Mouse (Mus musculus): ENCODE data around the gene Map1b.
A peak's percentile ranks its signal among the peaks of the same experiment; 100 is the strongest.

The Map1b gene

GRCm38 (mm10) chr13:99485861-99486260 lies 30.5 kb downstream of the Map1b start:
- DNase-seq: no peak

GRCm38 (mm10) chr13:99485331-99485733 lies 31.0 kb downstream of the Map1b start:
- DNase-seq: no peak

GRCm38 (mm10) chr13:99484905-99485304 lies 31.4 kb downstream of the Map1b start:
- DNase-seq: no peak

- no peak for DNase-seq
These were observed 32.9 kb downstream of the Map1b start for GRCm38 (mm10) chr13:99483433-99483832.

- DNase-seq: no peak
These were observed 40.9 kb downstream of the Map1b start for GRCm38 (mm10) chr13:99475488-99475887.

GRCm38 (mm10) chr13:99475033-99475432 lies 41.3 kb downstream of the Map1b start:
- no peak for DNase-seq

GRCm38 (mm10) chr13:99474108-99474507 lies 42.2 kb downstream of the Map1b start:
- no peak for DNase-seq

GRCm38 (mm10) chr13:99472028-99472427 lies 44.3 kb downstream of the Map1b start:
- DNase-seq: no peak

GRCm38 (mm10) chr13:99470084-99470483 lies 46.3 kb downstream of the Map1b start:
- DNase-seq: no peak

- DNase-seq: no peak
These were observed 48.1 kb downstream of the Map1b start for GRCm38 (mm10) chr13:99468267-99468666.

- no peak for DNase-seq
These were observed 49.5 kb downstream of the Map1b start for GRCm38 (mm10) chr13:99466811-99467315.

- no peak for DNase-seq
These were observed 50.3 kb downstream of the Map1b start for GRCm38 (mm10) chr13:99466064-99466463.

- DNase-seq: no peak
These were observed 51.8 kb downstream of the Map1b start for GRCm38 (mm10) chr13:99464551-99464950.

GRCm38 (mm10) chr13:99461886-99462285 lies 54.5 kb downstream of the Map1b start:
- no peak for DNase-seq

- peak; percentile 51 for DNase-seq
These were observed 56.7 kb downstream of the Map1b start for GRCm38 (mm10) chr13:99459612-99460011.

GRCm38 (mm10) chr13:99458658-99459386 lies 57.5 kb downstream of the Map1b start:
- no peak for DNase-seq

- DNase-seq: no peak
These were observed 61.4 kb downstream of the Map1b start for GRCm38 (mm10) chr13:99454977-99455376.

- DNase-seq: no peak
These were observed 63.9 kb downstream of the Map1b start for GRCm38 (mm10) chr13:99452444-99452843.

- DNase-seq: no peak
These were observed 65.1 kb downstream of the Map1b start for GRCm38 (mm10) chr13:99451276-99451675.

GRCm38 (mm10) chr13:99450766-99451165 lies 65.6 kb downstream of the Map1b start:
- DNase-seq: no peak

- DNase-seq: no peak
These were observed 66.8 kb downstream of the Map1b start for GRCm38 (mm10) chr13:99449547-99449946.

- no peak for DNase-seq
These were observed 68.1 kb downstream of the Map1b start for GRCm38 (mm10) chr13:99448278-99448677.

- DNase-seq: no peak
These were observed 68.7 kb downstream of the Map1b start for GRCm38 (mm10) chr13:99447403-99448199.

GRCm38 (mm10) chr13:99447002-99447401 lies 69.3 kb downstream of the Map1b start:
- no peak for DNase-seq
